Mouse (Mus musculus): ENCODE results near the gene Fitm1. TPM values are rescaled to one million over a fixed set of nuclear protein-coding genes. Genes with fewer than 3 reads are reported as not detected.

The Fitm1 gene
- total and polyA plus RNA-seq, 3 experiments, result 0.07 TPM; not detected in 2

- H3K36me3 ChIP-seq (ENCODE audit: control insufficient read depth in 1 of 2, insufficient read depth in 2 of 2, low read length in 2 of 2), result peaks cover 0 to 12% of the 10 kb centered on the region in 2 experiments; a peak in 3 of 4 replicates
- TF ChIP-seq MYC (IDR thresholded peaks at IDR 0.05; ENCODE audit: low read depth, low read length) (peak; percentile 99), MYB (IDR thresholded peaks at IDR 0.05; ENCODE audit: low read depth, low read length) (no peak), TAL1 (IDR thresholded peaks at IDR 0.05; ENCODE audit: low read length) (no peak), UBTF (IDR thresholded peaks at IDR 0.05; ENCODE audit: borderline replicate concordance, insufficient read depth, low read depth, low read length) (0 out of 2 replicates have a peak, but pooled peaks have one; percentile 16), CHD2 (IDR thresholded peaks at IDR 0.05; ENCODE audit: low read length) (no peak), BHLHE40 (IDR thresholded peaks at IDR 0.05; ENCODE audit: borderline replicate concordance, low read depth, low read length) (0 out of 2 replicates have a peak, but pooled peaks have one; percentile 8), USF1 (IDR thresholded peaks at IDR 0.05; ENCODE audit: low read depth, low read length) (peak; percentile 97), E2F4 (IDR thresholded peaks at IDR 0.05; ENCODE audit: borderline replicate concordance, low read depth, low read length) (no peak), POLR2A (IDR thresholded peaks at IDR 0.05; ENCODE audit: control insufficient read depth in 1 of 2, insufficient read depth in 1 of 2, low read depth in 1 of 2, low read length in 2 of 2, poor library complexity in 1 of 2) (peak in 1 of 2 experiments; percentile 60; a peak in 2 of 4 replicates), POLR2AphosphoS2 (IDR thresholded peaks at IDR 0.05; ENCODE audit: low read length) (peak; percentile 97), POLR2AphosphoS5 (IDR thresholded peaks at IDR 0.05; ENCODE audit: borderline replicate concordance, low read depth, low read length) (no peak), HCFC1 (IDR thresholded peaks at IDR 0.05; ENCODE audit: low read depth, low read length) (peak; percentile 79), GABPA (IDR thresholded peaks at IDR 0.05; ENCODE audit: low read depth, low read length) (no peak), ZC3H11A (IDR thresholded peaks at IDR 0.05; ENCODE audit: low read depth, low read length) (0 out of 2 replicates have a peak, but pooled peaks have one; percentile 31), CTCF (IDR thresholded peaks at IDR 0.05 in 2 of 3, conservative IDR thresholded peaks at IDR 0.05 in 1 of 3; ENCODE audit: control insufficient read depth in 1 of 3, insufficient read depth in 1 of 3, low read depth in 2 of 3, low read length in 3 of 3, poor library complexity in 1 of 3, severe bottlenecking in 1 of 3) (peak; percentile 81 to 85 (median 84)), MXI1 (IDR thresholded peaks at IDR 0.05; ENCODE audit: low read depth, low read length) (peak; percentile 98), EP300 (IDR thresholded peaks at IDR 0.05; ENCODE audit: low read depth in 1 of 2, low read length in 2 of 2) (peak in 1 of 2 experiments; percentile 37; a peak in 2 of 4 replicates), TBP (IDR thresholded peaks at IDR 0.05; ENCODE audit: low read depth, low read length) (peak; percentile 52; the same call in 1 of the 2 replicates), CHD1 (IDR thresholded peaks at IDR 0.05; ENCODE audit: low read depth, low read length) (no peak), USF2 (IDR thresholded peaks at IDR 0.05; ENCODE audit: borderline replicate concordance in 1 of 2, insufficient read depth in 1 of 2, low read depth in 1 of 2, low read length in 2 of 2) (peak; percentile 48 to 86; a peak in 2 of 4 replicates), RAD21 (IDR thresholded peaks at IDR 0.05; ENCODE audit: low read depth, low read length) (peak; percentile 54), MAX (IDR thresholded peaks at IDR 0.05; ENCODE audit: low read length) (peak; percentile 100), MAFK (IDR thresholded peaks at IDR 0.05; ENCODE audit: borderline replicate concordance, low read depth, low read length) (no peak), ZMIZ1 (IDR thresholded peaks at IDR 0.05; ENCODE audit: low read depth, low read length) (peak; percentile 74; the same call in 1 of the 2 replicates), KAT2A (conservative IDR thresholded peaks at IDR 0.05; ENCODE audit: low read depth, low read length) (peak; percentile 15; the same call in 1 of the 2 replicates), ZKSCAN1 (IDR thresholded peaks at IDR 0.05; ENCODE audit: low read depth, low read length) (no peak), NRF1 (IDR thresholded peaks at IDR 0.05; ENCODE audit: insufficient read depth, low read depth, low read length, poor library complexity, severe bottlenecking) (no peak), GATA1 (IDR thresholded peaks at IDR 0.05; ENCODE audit: low read depth, low read length) (peak; percentile 84), ZNF384 (IDR thresholded peaks at IDR 0.05; ENCODE audit: low read depth, low read length) (0 out of 2 replicates have a peak, but pooled peaks have one; percentile 22), JUND (IDR thresholded peaks at IDR 0.05; ENCODE audit: low read depth, low read length) (no peak), ELF1 (IDR thresholded peaks at IDR 0.05; ENCODE audit: low read depth, low read length) (peak; percentile 82), NELFE (IDR thresholded peaks at IDR 0.05; ENCODE audit: low read depth, low read length) (peak; percentile 51; the same call in 1 of the 2 replicates), SIN3A (IDR thresholded peaks at IDR 0.05; ENCODE audit: low read length) (peak; percentile 96), SMC3 (IDR thresholded peaks at IDR 0.05; ENCODE audit: low read depth, low read length) (peak; percentile 77)
Observed at GRCm38 (mm10) chr14:55603633-55604576, 28.5 kb downstream of the Fitm1 start.

More at GRCm38 (mm10) chr14:55603633-55604576, 28.5 kb downstream of the Fitm1 start:
- H3K9ac ChIP-seq (ENCODE audit: control insufficient read depth, low read depth, low read length, poor library complexity, severe bottlenecking), result peak overlapping the region; percentile 65
- H3K4me1 ChIP-seq (ENCODE audit: control insufficient read depth in 1 of 2, insufficient read depth in 2 of 2, low read length in 2 of 2), result peaks cover 3 to 7% of the 10 kb centered on the region in 2 experiments; a peak in 2 of 4 replicates
- peak overlapping the region; percentile 73 for H3K27ac ChIP-seq (ENCODE audit: control insufficient read depth, low read depth, low read length)
- DNase-seq (ENCODE audit: low read depth, low spot score), result peak; percentile 96
- no peaks in the 10 kb centered on the region for H3K9me3 ChIP-seq (replicated peaks; ENCODE audit: insufficient read depth, low read length)
- no peaks in the 10 kb centered on the region for H3K79me2 ChIP-seq (ENCODE audit: control insufficient read depth, insufficient read depth, low read length, poor library complexity)
- no peaks in the 10 kb centered on the region for H3K27me3 ChIP-seq (ENCODE audit: control insufficient read depth in 1 of 2, insufficient read depth in 2 of 2, low read length in 2 of 2)
- H3K4me3 ChIP-seq (ENCODE audit: control insufficient read depth in 1 of 2, insufficient read depth in 1 of 2, low read depth in 2 of 2, low read length in 2 of 2), result peak overlapping the region; percentile 54 to 84

All from MEL (cell line).